Mouse (Mus musculus): Measurements from ENCODE around the gene Cops2.

The Cops2 gene

GRCm38 (mm10) chr2:125827898-125828297, 31.0 kb downstream of the Cops2 start:
- no peak for DNase-seq (ENCODE audit: extremely low spot score, low read depth, low spot score)

GRCm38 (mm10) chr2:125826201-125826600, 32.7 kb downstream of the Cops2 start:
- no peak for DNase-seq (ENCODE audit: extremely low spot score, low read depth, low spot score)

- no peak for DNase-seq (ENCODE audit: extremely low spot score, low read depth, low spot score)
Measured at GRCm38 (mm10) chr2:125820397-125820796, 38.5 kb downstream of the Cops2 start.

GRCm38 (mm10) chr2:125813972-125814595, 44.9 kb downstream of the Cops2 start:
- no peak for DNase-seq (ENCODE audit: extremely low spot score, low read depth, low spot score)

- DNase-seq (ENCODE audit: extremely low spot score, low read depth, low spot score) = no peak
Measured at GRCm38 (mm10) chr2:125811332-125811731, 47.6 kb downstream of the Cops2 start.

- DNase-seq (ENCODE audit: extremely low spot score, low read depth, low spot score) = no peak
Measured at GRCm38 (mm10) chr2:125809551-125809950, 49.4 kb downstream of the Cops2 start.

- no peak for DNase-seq (ENCODE audit: extremely low spot score, low read depth, low spot score)
Measured at GRCm38 (mm10) chr2:125805826-125806225, 53.1 kb downstream of the Cops2 start.

- DNase-seq (ENCODE audit: extremely low spot score, low read depth, low spot score) = no peak
Measured at GRCm38 (mm10) chr2:125801947-125802346, 57.0 kb downstream of the Cops2 start.

- no peak for DNase-seq (ENCODE audit: extremely low spot score, low read depth, low spot score)
Measured at GRCm38 (mm10) chr2:125801038-125801437, 57.9 kb downstream of the Cops2 start.

- DNase-seq (ENCODE audit: extremely low spot score, low read depth, low spot score) = no peak
Measured at GRCm38 (mm10) chr2:125800428-125800827, 58.5 kb downstream of the Cops2 start.

- DNase-seq (ENCODE audit: extremely low spot score, low read depth, low spot score) = no peak
Measured at GRCm38 (mm10) chr2:125797872-125798271, 61.1 kb downstream of the Cops2 start.

- DNase-seq (ENCODE audit: extremely low spot score, low read depth, low spot score) = no peak
Measured at GRCm38 (mm10) chr2:125795118-125795517, 63.8 kb downstream of the Cops2 start.

GRCm38 (mm10) chr2:125794166-125794565, 64.8 kb downstream of the Cops2 start:
- DNase-seq (ENCODE audit: extremely low spot score, low read depth, low spot score) = no peak

GRCm38 (mm10) chr2:125792879-125793261, 66.1 kb downstream of the Cops2 start:
- no peak for DNase-seq (ENCODE audit: extremely low spot score, low read depth, low spot score)

GRCm38 (mm10) chr2:125792144-125792878, 66.6 kb downstream of the Cops2 start:
- DNase-seq (ENCODE audit: extremely low spot score, low read depth, low spot score) = no peak

- no peak for DNase-seq (ENCODE audit: extremely low spot score, low read depth, low spot score)
Measured at GRCm38 (mm10) chr2:125791485-125791885, 67.5 kb downstream of the Cops2 start.

GRCm38 (mm10) chr2:125790242-125790641, 68.7 kb downstream of the Cops2 start:
- DNase-seq (ENCODE audit: extremely low spot score, low read depth, low spot score) = no peak

- no peak for DNase-seq (ENCODE audit: extremely low spot score, low read depth, low spot score)
Measured at GRCm38 (mm10) chr2:125789265-125789664, 69.7 kb downstream of the Cops2 start.

- DNase-seq (ENCODE audit: extremely low spot score, low read depth, low spot score) = no peak
Measured at GRCm38 (mm10) chr2:125788785-125789184, 70.2 kb downstream of the Cops2 start.

- no peak for DNase-seq (ENCODE audit: extremely low spot score, low read depth, low spot score)
Measured at GRCm38 (mm10) chr2:125788351-125788750, 70.6 kb downstream of the Cops2 start.

- no peak for DNase-seq (ENCODE audit: extremely low spot score, low read depth, low spot score)
Measured at GRCm38 (mm10) chr2:125785021-125785420, 73.9 kb downstream of the Cops2 start.

- DNase-seq (ENCODE audit: extremely low spot score, low read depth, low spot score) = no peak
Measured at GRCm38 (mm10) chr2:125784392-125784791, 74.5 kb downstream of the Cops2 start.

GRCm38 (mm10) chr2:125783868-125784267, 75.1 kb downstream of the Cops2 start:
- DNase-seq (ENCODE audit: extremely low spot score, low read depth, low spot score) = no peak
